Mouse (Mus musculus) heart, postnatal 0 days (tissue): ENCODE data around the gene Cntn4.

ENCODE experiments used
- CTCF ChIP-seq: IDR thresholded peaks from 2 replicates; pipeline ENCODE4 v1.5.1; 2016; ENCODE audit warnings: antibody characterized with exemption, control low read depth, low read depth
- EP300 ChIP-seq: IDR thresholded peaks from 2 replicates; pipeline ENCODE4 v1.6.1; 2016; ENCODE audit warnings: antibody characterized with exemption, low read depth

- TF ChIP-seq CTCF (no peak), EP300 (no peak)
Observed at GRCm38 (mm10) chr6:106336805-106337204, 659.3 kb downstream of the Cntn4 start.
